Mouse (Mus musculus): ENCODE data around the gene Auts2.

Gene Auts2

GRCm38 (mm10) chr5:131530828-131531227, 1012.3 kb downstream of the Auts2 start:
- no peak for DNase-seq (ENCODE audit: low spot score in 2 of 2)

- DNase-seq (ENCODE audit: low spot score in 2 of 2): no peak
Observed at GRCm38 (mm10) chr5:131526666-131527065, 1016.5 kb downstream of the Auts2 start.

- no peak for DNase-seq (ENCODE audit: low spot score in 2 of 2)
Observed at GRCm38 (mm10) chr5:131524900-131525465, 1018.2 kb downstream of the Auts2 start.

GRCm38 (mm10) chr5:131519560-131519959, 1023.6 kb downstream of the Auts2 start:
- DNase-seq (ENCODE audit: low spot score in 2 of 2): no peak

- DNase-seq (ENCODE audit: low spot score in 2 of 2): no peak
Observed at GRCm38 (mm10) chr5:131517677-131518076, 1025.5 kb downstream of the Auts2 start.

- DNase-seq (ENCODE audit: low spot score in 2 of 2): no peak
Observed at GRCm38 (mm10) chr5:131515707-131516407, 1027.3 kb downstream of the Auts2 start.

GRCm38 (mm10) chr5:131513753-131514152, 1029.4 kb downstream of the Auts2 start:
- DNase-seq (ENCODE audit: low spot score in 2 of 2): no peak

GRCm38 (mm10) chr5:131512617-131513016, 1030.5 kb downstream of the Auts2 start:
- no peak for DNase-seq (ENCODE audit: low spot score in 2 of 2)

- DNase-seq (ENCODE audit: low spot score in 2 of 2): no peak
Observed at GRCm38 (mm10) chr5:131510659-131511058, 1032.5 kb downstream of the Auts2 start.

GRCm38 (mm10) chr5:131509315-131509714, 1033.8 kb downstream of the Auts2 start:
- DNase-seq (ENCODE audit: low spot score in 2 of 2): no peak

GRCm38 (mm10) chr5:131498865-131499264, 1044.3 kb downstream of the Auts2 start:
- no peak for DNase-seq (ENCODE audit: low spot score in 2 of 2)

- no peak for DNase-seq (ENCODE audit: low spot score in 2 of 2)
Observed at GRCm38 (mm10) chr5:131496517-131497216, 1046.5 kb downstream of the Auts2 start.

- DNase-seq (ENCODE audit: low spot score in 2 of 2): no peak
Observed at GRCm38 (mm10) chr5:131494564-131494963, 1048.6 kb downstream of the Auts2 start.

GRCm38 (mm10) chr5:131492535-131492934, 1050.6 kb downstream of the Auts2 start:
- no peak for DNase-seq (ENCODE audit: low spot score in 2 of 2)

GRCm38 (mm10) chr5:131491843-131492242, 1051.3 kb downstream of the Auts2 start:
- no peak for DNase-seq (ENCODE audit: low spot score in 2 of 2)

- DNase-seq (ENCODE audit: low spot score in 2 of 2): no peak
Observed at GRCm38 (mm10) chr5:131490811-131491210, 1052.3 kb downstream of the Auts2 start.

GRCm38 (mm10) chr5:131489846-131490245, 1053.3 kb downstream of the Auts2 start:
- DNase-seq (ENCODE audit: low spot score in 2 of 2): no peak

GRCm38 (mm10) chr5:131486527-131486926, 1056.6 kb downstream of the Auts2 start:
- DNase-seq (ENCODE audit: low spot score in 2 of 2): no peak

- DNase-seq (ENCODE audit: low spot score in 2 of 2): no peak
Observed at GRCm38 (mm10) chr5:131475278-131475677, 1067.9 kb downstream of the Auts2 start.

GRCm38 (mm10) chr5:131468609-131469008, 1074.5 kb downstream of the Auts2 start:
- DNase-seq (ENCODE audit: low spot score in 2 of 2): no peak

GRCm38 (mm10) chr5:131466131-131466530, 1077.0 kb downstream of the Auts2 start:
- DNase-seq (ENCODE audit: low spot score in 2 of 2): no peak

GRCm38 (mm10) chr5:131463402-131463801, 1079.7 kb downstream of the Auts2 start:
- DNase-seq (ENCODE audit: low spot score in 2 of 2): no peak

- no peak for DNase-seq (ENCODE audit: low spot score in 2 of 2)
Observed at GRCm38 (mm10) chr5:131459951-131460350, 1083.2 kb downstream of the Auts2 start.

Data from right cerebral cortex, adult 2 months (tissue).